Mouse (Mus musculus) bone marrow, adult 2 months (tissue): Measurements from ENCODE around the gene Phf7. TPM values are rescaled to one million over a fixed set of nuclear protein-coding genes. Genes with fewer than 3 reads are reported as not detected.

Experiments used
- H3K27ac ChIP-seq: fragments of 200-500 bp; 2 replicates; pipeline ENCODE4 v1.5.1; 2012; ENCODE audit warnings: low read depth, mild to moderate bottlenecking, control low read depth, inconsistent platforms, low read length; ENCODE audit not compliant: control insufficient read depth, poor library complexity, insufficient read depth
- H3K4me1 ChIP-seq: fragments of 200-500 bp; 2 replicates; pipeline ENCODE4 v1.6.1; 2011; ENCODE audit warnings: low read length; ENCODE audit not compliant: control insufficient read depth, insufficient read depth
- H3K4me3 ChIP-seq: fragments of 200-500 bp; replicated peaks from 2 replicates; pipeline ENCODE3; 2011; ENCODE audit warnings: mild to moderate bottlenecking, low read depth, low read length, control low read depth; ENCODE audit not compliant: control insufficient read depth
- CTCF ChIP-seq: fragments of 200-500 bp; IDR thresholded peaks from 2 replicates; pipeline ENCODE4 v1.5.1; 2011; ENCODE audit warnings: low read length, control low read depth; ENCODE audit not compliant: control insufficient read depth, insufficient read depth
- POLR2A ChIP-seq: fragments of 200-500 bp; IDR thresholded peaks from 2 replicates; pipeline ENCODE4 v1.6.1; 2011; ENCODE audit warnings: low read depth, mild to moderate bottlenecking, control low read depth, low read length, borderline replicate concordance; ENCODE audit not compliant: control insufficient read depth
- WGBS: fragments of 180-500 bp; shearing (Covaris S2); methylation state at CpG from one replicate; pipeline ENCODE4 v1.1.7; 2018; 5-methylcytosine and 5-hydroxymethylcytosine counted together
- polyA plus RNA-seq: library from polyadenylated mRNA; stranded (reverse); fragments of >200 nt; gene quantifications from 2 replicates; pipeline ENCODE4 v1.2.4, GENCODE M21; 2011; ENCODE audit warnings: low replicate concordance; ENCODE audit not compliant: missing spikeins, insufficient read depth, insufficient read length

Phf7 gene
- polyA plus RNA-seq, 1 experiment: 9.9 TPM

DNA sequence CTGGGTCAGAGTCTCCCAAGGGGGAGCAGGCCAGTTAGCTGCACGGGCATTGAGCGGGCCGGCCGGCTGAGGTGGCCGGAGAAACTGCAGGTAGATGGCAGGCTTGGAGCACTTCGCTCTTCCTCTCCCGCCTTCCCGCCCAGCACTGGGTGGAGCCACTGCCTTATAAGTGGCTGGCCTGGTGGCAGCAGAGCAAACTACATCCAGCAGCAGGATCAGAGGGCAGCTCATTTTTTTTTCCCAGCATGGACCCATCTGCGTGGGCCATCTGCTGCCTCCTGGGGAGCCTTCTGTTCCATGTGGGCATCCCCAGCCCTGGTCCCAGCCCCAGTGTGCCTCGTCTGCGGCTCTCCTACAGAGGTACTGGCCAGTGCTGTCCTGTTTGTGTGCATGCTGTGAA lies 33.5 kb downstream of the Phf7 start, which contains the start of gene Sema3g:
Gene Sema3g, plus strand, starts transcription at position 195 of the 400 bp plus-strand sequence.
- 11% methylated on average over 11 of the region's 11 CpGs for WGBS
- Histone ChIP-seq H3K27ac (no peak within 1 kb of the TSS), H3K4me3 (no peak within 1 kb of the TSS), H3K4me1 (no peaks in the 10 kb centered on the region; the same call in 1 of the 2 replicates)
- peak; percentile 63 for TF ChIP-seq CTCF
- no peak for TF ChIP-seq POLR2A

- 83% methylated on average over 2 of the region's 2 CpGs for WGBS
- Histone ChIP-seq H3K4me3 (no peak within 1 kb of the TSS), H3K27ac (no peak within 1 kb of the TSS), H3K4me1 (no peaks in the 10 kb centered on the region; the same call in 1 of the 2 replicates)
- TF ChIP-seq CTCF: no peak
- TF ChIP-seq POLR2A: no peak
These were observed 34.3 kb downstream of the Phf7 start, which contains the start of gene Nisch for GRCm38 (mm10) chr14:31216846-31217245. Nisch (minus strand) TSS chr14:31216946.

GRCm38 (mm10) chr14:31215157-31216002 lies 35.7 kb downstream of the Phf7 start:
- Histone ChIP-seq H3K4me3 (no peak overlapping the region), H3K27ac (peak overlapping the region; percentile 38; the same call in 1 of the 2 replicates), H3K4me1 (no peaks in the 10 kb centered on the region; the same call in 1 of the 2 replicates)
- TF ChIP-seq CTCF (peak; percentile 94), POLR2A (no peak)
- WGBS: 22% methylated on average over 15 of the region's 15 CpGs

DNA sequence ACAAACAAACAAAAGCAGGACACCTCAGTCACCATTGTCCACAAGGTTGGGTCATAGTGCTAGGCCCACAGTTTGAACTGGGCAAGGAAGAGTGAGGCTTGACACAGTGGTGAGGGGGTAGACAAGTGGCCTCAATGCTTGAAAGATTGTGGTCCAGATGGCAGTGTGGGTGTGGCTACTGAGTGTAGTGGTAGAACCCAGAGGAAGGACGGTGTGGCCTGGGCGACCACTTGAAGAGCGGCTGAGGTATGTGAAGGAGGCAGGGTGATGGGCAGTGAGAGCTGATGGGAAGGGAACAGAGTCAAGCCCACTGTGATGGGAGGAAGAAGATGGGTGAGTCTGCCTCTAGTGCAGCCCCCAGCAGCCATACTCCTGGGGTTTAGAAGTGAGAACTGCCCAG lies 36.4 kb downstream of the Phf7 start:
- TF ChIP-seq CTCF (no peak), POLR2A (no peak)
- WGBS: 52% methylated on average over 3 of the region's 3 CpGs
- peak overlapping the region; percentile 38 for H3K27ac ChIP-seq
- H3K4me1 ChIP-seq: no peaks in the 10 kb centered on the region; the same call in 1 of the 2 replicates
- peak overlapping the region; percentile 17 for H3K4me3 ChIP-seq

DNA sequence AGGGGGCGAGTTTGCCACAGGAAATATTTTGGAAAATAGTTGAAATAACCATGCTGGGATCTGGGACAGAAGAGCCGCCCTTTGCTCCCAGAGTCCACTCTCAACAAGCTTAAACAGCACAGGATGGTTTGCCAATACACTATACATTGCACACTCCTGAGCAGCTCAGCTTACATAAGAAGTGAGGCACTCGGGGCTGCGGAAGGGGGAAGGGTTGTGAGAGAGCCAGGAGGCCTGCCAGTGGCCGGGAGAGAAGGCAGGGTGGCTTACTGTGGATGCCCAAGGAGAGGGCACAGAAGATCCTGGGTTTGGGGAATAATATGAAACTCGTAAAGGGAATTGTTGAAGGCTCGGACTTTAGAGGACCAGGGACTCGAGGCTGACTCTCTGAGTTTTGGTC lies 37.2 kb downstream of the Phf7 start:
- H3K4me1 ChIP-seq: no peaks in the 10 kb centered on the region; the same call in 1 of the 2 replicates
- H3K27ac ChIP-seq: peak overlapping the region; percentile 38

GRCm38 (mm10) chr14:31212499-31212898 lies 38.6 kb downstream of the Phf7 start:
- peak overlapping the region; percentile 30 for H3K27ac ChIP-seq
- H3K4me1 ChIP-seq: no peaks in the 10 kb centered on the region; the same call in 1 of the 2 replicates
- no peak overlapping the region for H3K4me3 ChIP-seq
- TF ChIP-seq POLR2A (no peak), CTCF (no peak)
- 75% methylated on average over 3 of the region's 3 CpGs for WGBS

More for the DNA sequence above, 37.2 kb downstream of the Phf7 start:
- 51% methylated on average over 8 of the region's 8 CpGs for WGBS
- TF ChIP-seq CTCF: no peak
- no peak for TF ChIP-seq POLR2A
- no peak overlapping the region for H3K4me3 ChIP-seq

GRCm38 (mm10) chr14:31211854-31212253 lies 39.3 kb downstream of the Phf7 start:
- no peak for TF ChIP-seq CTCF
- TF ChIP-seq POLR2A: no peak
- Histone ChIP-seq H3K27ac (peak overlapping the region; percentile 30), H3K4me1 (peaks cover 2% of the 10 kb centered on the region), H3K4me3 (no peak overlapping the region)
- 79% methylated on average over 6 of the region's 6 CpGs for WGBS

GRCm38 (mm10) chr14:31209133-31209557 lies 42.0 kb downstream of the Phf7 start:
- Histone ChIP-seq H3K4me1 (peaks cover 4% of the 10 kb centered on the region), H3K27ac (no peak overlapping the region), H3K4me3 (no peak overlapping the region)
- TF ChIP-seq POLR2A (no peak), CTCF (no peak)
- 80% methylated on average over 4 of the region's 4 CpGs for WGBS

DNA sequence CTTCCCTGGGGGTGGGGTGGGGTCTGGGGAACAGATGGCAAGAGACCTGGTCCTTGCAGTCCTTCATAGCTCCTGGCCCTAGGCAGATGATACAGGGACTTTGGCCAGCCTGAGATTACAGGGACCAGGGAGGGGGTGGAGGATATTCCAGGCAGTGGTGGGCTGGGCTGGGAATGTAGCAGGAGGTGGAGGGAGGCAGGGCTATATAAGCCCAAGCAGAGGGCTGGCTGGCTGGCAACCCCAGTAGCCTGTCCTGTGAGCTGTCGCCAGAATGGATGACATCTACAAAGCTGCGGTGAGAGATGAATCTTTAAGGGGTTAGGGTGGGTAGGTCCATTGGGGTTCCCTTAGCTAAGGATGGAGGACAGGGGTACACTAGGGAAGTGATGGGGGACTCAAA lies 43.0 kb downstream of the Phf7 start, which contains the start of gene Tnnc1:
Gene Tnnc1, plus strand, starts transcription at position 229 of the 400 bp plus-strand sequence.
- peak within 1 kb of the TSS; percentile 75 for H3K27ac ChIP-seq
- no peak for TF ChIP-seq CTCF
- no peak for TF ChIP-seq POLR2A
- H3K4me1 ChIP-seq: peaks cover 4% of the 10 kb centered on the region
- H3K4me3 ChIP-seq: peak within 1 kb of the TSS; percentile 91
- 86% methylated on average over 2 of the region's 2 CpGs for WGBS
